Mouse (Mus musculus) monocyte, adult 5-6 weeks (primary cell): ENCODE measurements around the gene Gm21788. TPM values are rescaled to one million over a fixed set of nuclear protein-coding genes. Genes with fewer than 3 reads are reported as not detected.
"Not testable (repeated sequence)": the region's sequence is repeated elsewhere in the genome, so short reads cannot be mapped to it uniquely, and the experiment has no call there.

ENCODE experiments used
- ATAC-seq: fragments of 153-309, 156-312 bp; replicated peaks from 2 replicates; pipeline ENCODE4 v1.8.0; 2017; ENCODE audit warnings: mild to moderate bottlenecking; ENCODE audit not compliant: low TSS enrichment, insufficient number of reproducible peaks, severe bottlenecking, poor library complexity, low FRiP score
- total RNA-seq: library from RNA; stranded (forward); fragments of 200-1000, 200-491, 200-594 nt; gene quantifications from 3 replicates; pipeline ENCODE4 v1.2.3, GENCODE M21; 2017

The Gm21788 gene
- not detected in 3 replicates for total RNA-seq

GRCm38 (mm10) chrY:7404710-7405109 is at the start of gene Gm21788:
Gene Gm21788, plus strand, starts transcription at chrY:7405010.
- not testable (repeated sequence) for ATAC-seq

Other genes starting within 250 kb of the Gm21788 start
- gene Gm21244, start 235.7 kb upstream of the Gm21788 start, total RNA-seq, result not detected in 3 replicates
- gene Gm28998, start 151.2 kb upstream of the Gm21788 start, total RNA-seq, result 1.4 TPM in 1 of 3 replicates, not detected in the others
- 0.43 TPM in 1 of 3 replicates, not detected in the others for gene Gm20826, start 233.5 kb downstream of the Gm21788 start, total RNA-seq